ENCODE assay signal across 8 mouse cellular contexts in genomic region chr9:96961006-96961405, GRCm38 (mm10). TPM values are rescaled to one million over a fixed set of nuclear protein-coding genes. Genes with fewer than 3 reads are reported as not detected.
DNase-seq lines count a peak whose midpoint lies in the region; ATAC-seq lines count a peak whose summit lies in the region.
"Had no signal": no experiment of that assay in that cellular context is flagged by ENCODE, and none has a peak within 500 bp of the region (broad histone marks: within the 10 kb centered on the region; RNA-seq: fewer than 3 reads in every experiment).

No protein-coding gene starts in this region.

- peak; percentile 32 for DNase-seq in layer of hippocampus, adult 11-12 months (ENCODE audit: low spot score)
- no peak for DNase-seq in layer of hippocampus, postnatal 36 days
- peak; percentile 27 for DNase-seq in Muller cell, postnatal 12 days (ENCODE audit: inconsistent ontology term)
- no peak for DNase-seq in gastrocnemius, postnatal 25 days

- WGBS in kidney, embryonic 15.5 days = 65% methylated on average over 7 of the region's 7 CpGs

- no peak overlapping the region for H3K9ac ChIP-seq in kidney, embryonic 15.5 days

- H3K36me3 ChIP-seq in kidney, embryonic 15.5 days = no peaks in the 10 kb centered on the region

- H3K4me1 ChIP-seq in kidney, embryonic 15.5 days = peaks cover 83% of the 10 kb centered on the region

- H3K4me3 ChIP-seq in kidney, embryonic 15.5 days (replicated peaks) = no peak overlapping the region

- ATAC-seq in CD4-positive, CD25-positive, alpha-beta regulatory T cell, adult 4 months = peak; percentile 37
- no peak for ATAC-seq in kidney, embryonic 15.5 days (replicated peaks; ENCODE audit: low FRiP score)
- ATAC-seq in megakaryocyte, adult 5-6 weeks (ENCODE audit: poor library complexity, severe bottlenecking) = peak; percentile 49; the same call in 1 of the 2 replicates

- no peak overlapping the region for H3K4me2 ChIP-seq in kidney, embryonic 15.5 days

- H3K9me3 ChIP-seq in kidney, embryonic 15.5 days (replicated peaks) = no peaks in the 10 kb centered on the region

- H3K27me3 ChIP-seq in kidney, embryonic 15.5 days = no peaks in the 10 kb centered on the region

- H3K27ac ChIP-seq in kidney, embryonic 15.5 days = peak overlapping the region; percentile 78; the same call in 1 of the 2 replicates
- H3K27ac ChIP-seq: macrophage had no signal

RNA-seq across cellular contexts. Expression of gene Spsb4, which starts 57.6 kb away (rescaled TPM):
- 1 to 10 TPM; 4.7 to 5.9 TPM for total RNA-seq in layer of hippocampus, postnatal 36 days (2021)
- not detected for polyA plus RNA-seq in CD4-positive, CD25-positive, alpha-beta regulatory T cell, adult 4 months (2017; shearing (Covaris generic))
- polyA plus RNA-seq in kidney, embryonic 15.5 days (2015; fragmentation: Nextera tagmentation; extraction: Ambion mirVana) = 56.8 and 58.0 TPM in 2 replicates
- 3.1 and 4.4 TPM in 2 replicates for total RNA-seq in megakaryocyte, adult 5-6 weeks (2015)
- total RNA-seq in megakaryocyte, adult 5-6 weeks (2017) = 4.1 and 4.2 TPM in 2 replicates
- 1 to 10 TPM; 2.9 to 4.1 TPM for total RNA-seq in gastrocnemius, postnatal 25 days (2021)

Comparison
In these comparisons a context has a peak if more than half of its experiments do, and no peak if none do; other contexts are left out.
1. DNase-seq: peak in layer of hippocampus, adult 11-12 months (single experiment) and Muller cell, postnatal 12 days (single experiment); none in layer of hippocampus, postnatal 36 days (0 of 2) and gastrocnemius, postnatal 25 days (single experiment).